Mouse (Mus musculus) small intestine, adult 2 months (tissue): Measurements from ENCODE around the gene Enoph1.

Source experiments
- CTCF ChIP-seq: fragments of 200-500 bp; IDR thresholded peaks from 2 replicates; pipeline ENCODE4 v1.5.1; 2012; ENCODE audit warnings: low read depth, mild to moderate bottlenecking, control low read depth, inconsistent platforms, low read length, moderate library complexity, mixed read lengths; ENCODE audit not compliant: insufficient replicate concordance, insufficient read length; ENCODE audit errors: extremely low read depth
- POLR2A ChIP-seq: fragments of 200-500 bp; IDR thresholded peaks from 2 replicates; pipeline ENCODE4 v1.6.1; 2012; ENCODE audit warnings: low read depth, mild to moderate bottlenecking, control low read depth, inconsistent platforms, low read length, moderate library complexity

DNA sequence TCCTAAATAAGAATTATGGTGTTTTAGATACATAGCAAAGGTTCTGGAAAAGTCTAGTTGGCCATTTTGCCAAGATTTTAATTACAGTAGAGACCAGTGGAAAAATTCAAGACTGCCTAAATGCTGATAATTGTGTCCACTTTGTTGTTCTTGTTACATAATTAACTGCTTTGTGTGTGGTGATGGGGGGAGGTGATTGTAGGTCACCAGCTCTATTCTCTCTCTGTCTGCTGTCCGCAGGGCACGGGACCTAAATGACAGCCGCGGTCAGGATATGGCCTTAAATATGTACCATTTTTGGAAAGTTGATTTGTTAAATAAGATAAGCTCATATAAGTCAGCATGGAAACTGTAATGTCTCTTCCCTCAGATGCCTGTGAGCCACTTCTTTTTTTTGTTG is 1.5 kb downstream of the Enoph1 start:
- TF ChIP-seq CTCF (no peak), POLR2A (no peak)
